Mouse (Mus musculus): ENCODE measurements at regions not wholly inside any gene's neighbourhood (a gene's known extent, or its start where the extent isn't known, plus 50 kb on each side); places are given as distances from the start of the nearest gene placed in this dataset.

- Histone ChIP-seq H3K4me3 (replicated peaks) (no peak overlapping the region), H3K27me3 (ENCODE audit: control insufficient read depth) (peaks cover 18% of the 10 kb centered on the region), H3K4me1 (ENCODE audit: control insufficient read depth) (peaks cover 74% of the 10 kb centered on the region), H3K9me3 (ENCODE audit: control insufficient read depth, low read length) (no peaks in the 10 kb centered on the region), H3K36me3 (ENCODE audit: control insufficient read depth) (no peaks in the 10 kb centered on the region)
- TF ChIP-seq TAL1 (IDR thresholded peaks at IDR 0.05; ENCODE audit: low read length) (no peak), GATA1 (IDR thresholded peaks at IDR 0.05; ENCODE audit: low read length) (no peak)
These were observed 62.0 kb upstream of the Dlg1 start for GRCm38 (mm10) chr16:31601278-31601677.

- TF ChIP-seq TAL1 (IDR thresholded peaks at IDR 0.05; ENCODE audit: low read length): no peak
- no peak for TF ChIP-seq GATA1 (IDR thresholded peaks at IDR 0.05; ENCODE audit: low read length)
- no peaks in the 10 kb centered on the region for H3K36me3 ChIP-seq (ENCODE audit: control insufficient read depth)
- H3K27me3 ChIP-seq (ENCODE audit: control insufficient read depth): peaks cover 18% of the 10 kb centered on the region
- H3K4me3 ChIP-seq (replicated peaks): no peak overlapping the region
- H3K9me3 ChIP-seq (ENCODE audit: control insufficient read depth, low read length): no peaks in the 10 kb centered on the region
- H3K4me1 ChIP-seq (ENCODE audit: control insufficient read depth): peaks cover 81% of the 10 kb centered on the region
These were observed 60.1 kb upstream of the Dlg1 start for GRCm38 (mm10) chr16:31603185-31603584.

- TF ChIP-seq GATA1 (IDR thresholded peaks at IDR 0.05; ENCODE audit: low read length) (no peak), TAL1 (IDR thresholded peaks at IDR 0.05; ENCODE audit: low read length) (no peak)
- H3K27me3 ChIP-seq (ENCODE audit: control insufficient read depth): peaks cover 18% of the 10 kb centered on the region
- no peaks in the 10 kb centered on the region for H3K9me3 ChIP-seq (ENCODE audit: control insufficient read depth, low read length)
- peaks cover 66% of the 10 kb centered on the region for H3K4me1 ChIP-seq (ENCODE audit: control insufficient read depth)
- no peak overlapping the region for H3K4me3 ChIP-seq (replicated peaks)
- no peaks in the 10 kb centered on the region for H3K36me3 ChIP-seq (ENCODE audit: control insufficient read depth)
These were observed 56.7 kb upstream of the Dlg1 start for GRCm38 (mm10) chr16:31606389-31607177.

- H3K4me3 ChIP-seq (replicated peaks): no peak overlapping the region
- no peak for TF ChIP-seq GATA1 (IDR thresholded peaks at IDR 0.05; ENCODE audit: low read length)
- no peak for TF ChIP-seq TAL1 (IDR thresholded peaks at IDR 0.05; ENCODE audit: low read length)
- H3K36me3 ChIP-seq (ENCODE audit: control insufficient read depth): no peaks in the 10 kb centered on the region
- no peaks in the 10 kb centered on the region for H3K9me3 ChIP-seq (ENCODE audit: control insufficient read depth, low read length)
- peaks cover 55% of the 10 kb centered on the region for H3K4me1 ChIP-seq (ENCODE audit: control insufficient read depth)
- H3K27me3 ChIP-seq (ENCODE audit: control insufficient read depth): peaks cover 4% of the 10 kb centered on the region
These were observed 54.3 kb upstream of the Dlg1 start for GRCm38 (mm10) chr16:31608964-31609363.

- no peaks in the 10 kb centered on the region for H3K36me3 ChIP-seq (ENCODE audit: control insufficient read depth)
- H3K4me3 ChIP-seq (replicated peaks): no peak overlapping the region
- no peaks in the 10 kb centered on the region for H3K9me3 ChIP-seq (ENCODE audit: control insufficient read depth, low read length)
- peaks cover 4% of the 10 kb centered on the region for H3K27me3 ChIP-seq (ENCODE audit: control insufficient read depth)
- H3K4me1 ChIP-seq (ENCODE audit: control insufficient read depth): peaks cover 51% of the 10 kb centered on the region
- TF ChIP-seq GATA1 (IDR thresholded peaks at IDR 0.05; ENCODE audit: low read length) (no peak), TAL1 (IDR thresholded peaks at IDR 0.05; ENCODE audit: low read length) (no peak)
These were observed 53.7 kb upstream of the Dlg1 start for GRCm38 (mm10) chr16:31609394-31610172.

Measured in erythroblast, embryonic 14.5 days (primary cell).